Mouse (Mus musculus) thymus, adult 2 months (tissue): ENCODE results near the gene Shroom3.

ENCODE experiments used
- CTCF ChIP-seq: fragments of 200-500 bp; IDR thresholded peaks from 2 replicates; pipeline ENCODE4 v1.5.1; 2012; ENCODE audit warnings: mild to moderate bottlenecking, control low read depth, low read length, moderate library complexity, borderline replicate concordance; ENCODE audit not compliant: control insufficient read depth, poor library complexity, insufficient read depth; ENCODE audit errors: extremely low read depth
- POLR2A ChIP-seq: fragments of 200-500 bp; IDR thresholded peaks from 2 replicates; pipeline ENCODE4 v1.6.1; 2012; ENCODE audit warnings: mild to moderate bottlenecking, low read length, control low read depth, moderate library complexity; ENCODE audit not compliant: control insufficient read depth, poor library complexity, insufficient read depth; ENCODE audit errors: extremely low read depth

- no peak for TF ChIP-seq CTCF
- no peak for TF ChIP-seq POLR2A
These were observed 187.8 kb downstream of the Shroom3 start for GRCm38 (mm10) chr5:92871048-92871447.
